Mouse (Mus musculus): ENCODE measurements around the gene Rps19bp1. TPM values are rescaled to one million over a fixed set of nuclear protein-coding genes. Genes with fewer than 3 reads are reported as not detected.

The Rps19bp1 gene
- polyA plus RNA-seq, 1 experiment, result 46.5 TPM

DNA sequence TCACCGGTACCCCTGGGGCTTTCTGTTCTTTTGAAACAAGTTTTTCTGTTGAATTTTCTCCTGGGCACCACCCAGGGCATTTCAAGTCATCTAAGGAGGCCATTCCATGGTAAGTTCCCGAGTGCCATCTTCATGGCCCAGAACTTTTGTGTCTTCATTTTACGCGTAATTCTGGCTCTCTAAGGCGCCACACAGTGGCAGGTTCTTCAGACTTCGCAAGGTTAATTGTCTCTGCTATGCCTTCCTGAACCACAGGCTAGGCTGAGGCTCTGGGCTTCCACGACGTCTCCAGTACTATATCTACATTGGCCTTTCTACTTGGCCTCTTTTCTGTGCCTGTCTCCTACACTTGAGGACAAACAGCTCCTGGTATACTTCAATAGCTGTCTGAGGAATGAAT, 43.1 kb downstream of the Rps19bp1 start:
- no peak for DNase-seq (ENCODE audit: extremely low spot score in 1 of 2, low spot score in 1 of 2)

DNA sequence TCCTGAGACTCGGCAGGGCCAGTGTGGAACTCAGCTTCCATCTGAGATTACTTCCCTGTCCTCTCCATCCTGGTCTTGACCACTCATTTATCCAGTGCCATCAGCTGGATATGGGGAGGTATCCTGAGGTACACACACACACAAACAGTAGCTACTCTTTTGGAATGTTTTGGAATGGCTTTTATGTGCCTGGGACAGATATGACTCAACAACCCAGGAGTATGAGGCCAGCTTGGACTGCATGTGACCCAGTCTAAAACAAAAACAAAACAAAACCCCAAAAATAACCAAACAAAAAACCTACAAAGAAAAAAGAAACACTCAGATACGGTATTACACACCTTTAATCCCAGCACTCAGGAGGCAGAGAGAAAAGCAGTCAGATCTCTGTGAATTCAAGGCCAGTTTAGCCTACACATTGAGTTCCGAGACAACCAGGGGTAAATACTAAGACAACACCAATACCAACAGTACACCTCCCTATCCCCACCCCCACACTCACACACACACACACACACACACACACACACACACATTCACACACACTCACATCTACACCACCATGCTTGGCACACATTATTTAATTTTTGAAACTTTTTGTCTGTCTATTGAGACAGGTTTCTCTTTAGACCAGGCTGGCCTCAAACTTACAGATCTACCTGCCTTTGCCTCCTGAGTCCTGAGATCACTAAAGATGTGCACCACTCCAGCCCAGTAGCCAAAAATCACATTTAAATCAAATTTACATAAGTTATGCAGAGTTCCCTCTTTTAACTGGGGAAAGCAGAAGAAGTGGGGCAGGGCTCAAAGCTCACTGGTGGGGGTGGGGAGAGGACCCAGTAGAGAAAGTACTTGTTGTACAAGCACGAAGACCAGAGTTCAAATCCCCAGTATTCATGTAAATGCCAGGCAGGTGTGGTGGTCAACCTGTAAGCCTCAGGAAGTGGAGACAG, 44.1 kb downstream of the Rps19bp1 start:
- DNase-seq (ENCODE audit: extremely low spot score in 1 of 2, low spot score in 1 of 2), result no peak

DNA sequence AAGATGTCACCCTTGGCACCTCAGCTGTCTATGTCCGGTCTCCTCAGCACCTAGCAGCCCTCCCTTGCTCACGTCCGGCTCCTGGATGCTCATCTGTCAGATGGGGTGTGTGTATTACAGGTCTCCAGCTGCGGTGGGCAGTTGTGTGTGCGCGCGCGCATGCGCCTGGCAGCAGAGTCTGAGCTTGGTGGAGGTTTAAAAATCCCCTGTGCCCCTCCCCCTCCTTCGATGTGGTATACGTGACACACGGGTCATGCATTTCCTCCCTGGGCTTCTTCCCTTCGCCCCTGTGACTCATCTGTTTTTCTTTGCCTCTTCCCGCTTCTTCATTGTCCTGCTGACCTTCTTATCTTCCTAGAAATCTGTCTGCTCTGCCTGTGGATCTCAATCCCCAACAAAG, 44.9 kb downstream of the Rps19bp1 start:
- no peak for DNase-seq (ENCODE audit: extremely low spot score in 1 of 2, low spot score in 1 of 2)

DNA sequence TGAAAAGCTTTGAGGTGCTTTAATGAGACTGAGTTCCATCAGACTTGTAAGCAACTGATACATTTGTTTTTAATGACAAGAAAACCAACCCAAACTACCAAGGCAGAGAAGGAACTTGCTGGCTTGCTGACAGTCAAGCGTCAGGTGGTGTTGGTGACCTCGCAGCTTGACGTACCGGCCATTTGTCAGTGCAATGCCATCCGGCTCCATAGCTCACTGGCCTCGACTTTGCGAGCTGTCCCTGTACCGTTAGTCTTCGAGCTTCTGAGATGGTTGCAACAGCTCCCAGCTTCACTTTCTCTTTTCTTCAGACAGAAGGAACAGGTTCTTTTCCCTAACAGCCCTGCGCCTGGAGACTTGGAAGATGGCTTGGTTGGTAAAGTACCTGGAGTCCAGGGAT, 46.6 kb downstream of the Rps19bp1 start:
- DNase-seq (ENCODE audit: extremely low spot score in 1 of 2, low spot score in 1 of 2), result no peak

- no peak for DNase-seq (ENCODE audit: extremely low spot score in 1 of 2, low spot score in 1 of 2)
Observed at GRCm38 (mm10) chr15:80216480-80216820, 47.7 kb downstream of the Rps19bp1 start.

GRCm38 (mm10) chr15:80215716-80216479, 48.2 kb downstream of the Rps19bp1 start:
- peak in 1 of 2 experiments; percentile 67 for DNase-seq (ENCODE audit: extremely low spot score in 1 of 2, low spot score in 1 of 2)

GRCm38 (mm10) chr15:80213688-80214087, 50.4 kb downstream of the Rps19bp1 start:
- DNase-seq (ENCODE audit: extremely low spot score in 1 of 2, low spot score in 1 of 2), result no peak

Other genes starting within 250 kb of the Rps19bp1 start
- 30.7 and 32.4 TPM in 2 replicates for gene Pdgfb, start 249.3 kb downstream of the Rps19bp1 start, polyA plus RNA-seq (2012; rRNA removed)
- 288 and 302 TPM in 2 replicates for gene Syngr1, start 173.0 kb downstream of the Rps19bp1 start, polyA plus RNA-seq (2012; rRNA removed)
- 629 and 778 TPM in 2 replicates for gene Rpl3, start 172.4 kb downstream of the Rps19bp1 start, polyA plus RNA-seq (2012; rRNA removed)
- 37.9 and 41.4 TPM in 2 replicates for gene Tab1, start 131.2 kb downstream of the Rps19bp1 start, polyA plus RNA-seq (2012; rRNA removed)
- 79.3 and 84.5 TPM in 2 replicates for gene Mgat3, start 90.6 kb downstream of the Rps19bp1 start, polyA plus RNA-seq (2012; rRNA removed)
- gene Mief1, start 30.3 kb downstream of the Rps19bp1 start, polyA plus RNA-seq (2012; rRNA removed), result 14.9 and 15.6 TPM in 2 replicates
- gene AC140267.1, start 28.5 kb downstream of the Rps19bp1 start, polyA plus RNA-seq (2012; rRNA removed), result not detected in 2 replicates
- 206 and 220 TPM in 2 replicates for gene Atf4, start 9.1 kb downstream of the Rps19bp1 start, polyA plus RNA-seq (2012; rRNA removed)
- gene Cacna1i, start 22.9 kb upstream of the Rps19bp1 start, polyA plus RNA-seq (2012; rRNA removed), result 35.7 and 40.9 TPM in 2 replicates

Measured in frontal cortex, adult 2 months (tissue).